Comparison of ENCODE assay signal across 8 mouse cellular contexts in genomic region chr2:119595308-119595707, GRCm38 (mm10). TPM values are rescaled to one million over a fixed set of nuclear protein-coding genes. Genes with fewer than 3 reads are reported as not detected.
DNase-seq lines count a peak whose midpoint lies in the region; ATAC-seq and TF ChIP-seq lines count a peak whose summit lies in the region.

No protein-coding gene starts in this region.

- peaks cover 49% of the 10 kb centered on the region for H3K36me3 ChIP-seq in heart, embryonic 13.5 days
- peaks cover 32% of the 10 kb centered on the region for H3K36me3 ChIP-seq in ES-Bruce4 (ENCODE audit: control insufficient read depth, insufficient read depth, low read length, poor library complexity, severe bottlenecking)
- H3K36me3 ChIP-seq in forebrain, postnatal 0 days (ENCODE audit: insufficient read depth) = peaks cover 23% of the 10 kb centered on the region
- H3K36me3 ChIP-seq in liver, postnatal 0 days (replicated peaks; ENCODE audit: insufficient read depth, low read length) = peaks cover 35% of the 10 kb centered on the region

- peaks cover 43% of the 10 kb centered on the region for H3K4me1 ChIP-seq in heart, embryonic 13.5 days
- H3K4me1 ChIP-seq in ES-Bruce4 (ENCODE audit: control insufficient read depth, insufficient read depth, low read length) = no peaks in the 10 kb centered on the region
- H3K4me1 ChIP-seq in forebrain, postnatal 0 days (ENCODE audit: insufficient read depth) = peaks cover 11% of the 10 kb centered on the region
- peaks cover 10% of the 10 kb centered on the region for H3K4me1 ChIP-seq in liver, postnatal 0 days (ENCODE audit: insufficient read depth)

- H3K4me3 ChIP-seq in heart, embryonic 13.5 days = peak overlapping the region; percentile 81
- no peak overlapping the region for H3K4me3 ChIP-seq in ES-Bruce4 (ENCODE audit: low read depth, low read length)
- H3K4me3 ChIP-seq in forebrain, postnatal 0 days (ENCODE audit: low read depth, low read length) = peak overlapping the region; percentile 79
- peak overlapping the region; percentile 90 for H3K4me3 ChIP-seq in liver, postnatal 0 days (ENCODE audit: low read depth, low read length)

- no peak for TF ChIP-seq POLR2A in ES-Bruce4 (IDR thresholded peaks at IDR 0.05; ENCODE audit: insufficient read depth, low read length)

- H3K27me3 ChIP-seq in heart, embryonic 13.5 days (replicated peaks) = no peaks in the 10 kb centered on the region
- no peaks in the 10 kb centered on the region for H3K27me3 ChIP-seq in ES-Bruce4 (ENCODE audit: control insufficient read depth, insufficient read depth, low read length, poor library complexity, severe bottlenecking)
- no peaks in the 10 kb centered on the region for H3K27me3 ChIP-seq in forebrain, postnatal 0 days (ENCODE audit: insufficient read depth, low read length)
- H3K27me3 ChIP-seq in liver, postnatal 0 days (ENCODE audit: insufficient read depth, low read length) = no peaks in the 10 kb centered on the region

- no peak for DNase-seq in heart, adult 11 months
- no peak for DNase-seq in forebrain, postnatal 0 days
- no peak for DNase-seq in liver, postnatal 0 days
- no peak for DNase-seq in cerebellum, adult 11 months
- no peak for DNase-seq in thymus, postnatal 25 days
- no peak for DNase-seq in gastrocnemius, postnatal 4 days (ENCODE audit: low spot score in 2 of 2)

- no peaks in the 10 kb centered on the region for H3K9me3 ChIP-seq in heart, embryonic 13.5 days
- H3K9me3 ChIP-seq in ES-Bruce4 (replicated peaks; ENCODE audit: control insufficient read depth, insufficient read depth, low read length, poor library complexity, severe bottlenecking) = no peaks in the 10 kb centered on the region
- H3K9me3 ChIP-seq in forebrain, postnatal 0 days (ENCODE audit: low read length) = no peaks in the 10 kb centered on the region
- H3K9me3 ChIP-seq in liver, postnatal 0 days (ENCODE audit: low read length) = no peaks in the 10 kb centered on the region

- WGBS in heart, embryonic 13.5 days = 20% methylated on average over 4 of the region's 4 CpGs
- WGBS in forebrain, postnatal 0 days = 31% methylated on average over 4 of the region's 4 CpGs
- 32% methylated on average over 4 of the region's 4 CpGs for WGBS in liver, postnatal 0 days (ENCODE audit: insufficient replicate concordance)

- peak overlapping the region; percentile 97 for H3K9ac ChIP-seq in heart, embryonic 13.5 days
- H3K9ac ChIP-seq in ES-Bruce4 (ENCODE audit: low read depth, poor library complexity, severe bottlenecking) = peak overlapping the region; percentile 93
- peak overlapping the region; percentile 94 for H3K9ac ChIP-seq in forebrain, postnatal 0 days
- H3K9ac ChIP-seq in liver, postnatal 0 days (replicated peaks) = peak overlapping the region; percentile 98

- H3K4me2 ChIP-seq in heart, embryonic 13.5 days = peak overlapping the region; percentile 80
- peak overlapping the region; percentile 63 for H3K4me2 ChIP-seq in forebrain, postnatal 0 days (ENCODE audit: low read depth)
- peak overlapping the region; percentile 70 for H3K4me2 ChIP-seq in liver, postnatal 0 days (ENCODE audit: low read depth, low read length)

- no peak for TF ChIP-seq CTCF in ES-Bruce4 (IDR thresholded peaks at IDR 0.05; ENCODE audit: low read depth, low read length)
- no peak for TF ChIP-seq CTCF in forebrain, postnatal 0 days (IDR thresholded peaks at IDR 0.05; ENCODE audit: low read depth)
- TF ChIP-seq CTCF in liver, postnatal 0 days (IDR thresholded peaks at IDR 0.05; ENCODE audit: low read depth) = no peak

- TF ChIP-seq EP300 in ES-Bruce4 (IDR thresholded peaks at IDR 0.05; ENCODE audit: insufficient read depth, low read depth, low read length) = no peak
- no peak for TF ChIP-seq EP300 in liver, postnatal 0 days (IDR thresholded peaks at IDR 0.05; ENCODE audit: low read depth)

- peak overlapping the region; percentile 98 for H3K27ac ChIP-seq in heart, embryonic 13.5 days (replicated peaks)
- H3K27ac ChIP-seq in ES-Bruce4 (ENCODE audit: insufficient read depth, low read length) = no peak overlapping the region
- H3K27ac ChIP-seq in forebrain, postnatal 0 days (ENCODE audit: low read depth, low read length) = no peak overlapping the region
- peak overlapping the region; percentile 97 for H3K27ac ChIP-seq in liver, postnatal 0 days (ENCODE audit: low read depth)

- ATAC-seq in heart, embryonic 13.5 days (ENCODE audit: extremely low read depth, insufficient number of reproducible peaks, low FRiP score, low TSS enrichment) = no peak
- ATAC-seq in forebrain, postnatal 0 days = no peak
- no peak for ATAC-seq in liver, postnatal 0 days

RNA-seq across cellular contexts. Expression of gene Nusap1, which starts 22.8 kb away (rescaled TPM):
- 43.6 and 46.0 TPM in 2 replicates for polyA plus RNA-seq in heart, embryonic 13.5 days (2015; fragmentation: Nextera tagmentation; extraction: Ambion mirVana)
- polyA plus RNA-seq in ES-Bruce4 (2011; ENCODE audit: insufficient read depth, insufficient read length, low read depth, missing spikeins) = 185 and 189 TPM in 2 replicates
- total RNA-seq in forebrain, postnatal 0 days (2014; rRNA removed) = 6.1 and 7.6 TPM in 2 replicates
- polyA plus RNA-seq in forebrain, postnatal 0 days (2015; fragmentation: Nextera tagmentation; extraction: Ambion mirVana) = 8.1 and 8.6 TPM in 2 replicates
- 45.8 and 48.5 TPM in 2 replicates for polyA plus RNA-seq in liver, postnatal 0 days (2015; fragmentation: Nextera tagmentation; extraction: Ambion mirVana)
- 10 to 100 TPM; 14.8 to 17.1 TPM for total RNA-seq in gastrocnemius, postnatal 4 days (2021)

RNA-seq across cellular contexts. Expression of gene Oip5, which starts 23.0 kb away (rescaled TPM):
- 20.4 and 22.8 TPM in 2 replicates for polyA plus RNA-seq in heart, embryonic 13.5 days (2015; fragmentation: Nextera tagmentation; extraction: Ambion mirVana)
- 45.3 and 53.0 TPM in 2 replicates for polyA plus RNA-seq in ES-Bruce4 (2011; ENCODE audit: insufficient read depth, insufficient read length, low read depth, missing spikeins)
- total RNA-seq in forebrain, postnatal 0 days (2014; rRNA removed) = 2.8 and 5.4 TPM in 2 replicates
- 3.1 and 4.5 TPM in 2 replicates for polyA plus RNA-seq in forebrain, postnatal 0 days (2015; fragmentation: Nextera tagmentation; extraction: Ambion mirVana)
- polyA plus RNA-seq in liver, postnatal 0 days (2015; fragmentation: Nextera tagmentation; extraction: Ambion mirVana) = 14.3 and 16.5 TPM in 2 replicates
- 1 to 10 TPM; 5.0 to 5.7 TPM for total RNA-seq in gastrocnemius, postnatal 4 days (2021)

RNA-seq across cellular contexts. Expression of gene Chp1, which starts 47.8 kb away (rescaled TPM):
- 40.6 and 46.4 TPM in 2 replicates for polyA plus RNA-seq in heart, embryonic 13.5 days (2015; fragmentation: Nextera tagmentation; extraction: Ambion mirVana)
- polyA plus RNA-seq in ES-Bruce4 (2011; ENCODE audit: insufficient read depth, insufficient read length, low read depth, missing spikeins) = 50.6 and 52.6 TPM in 2 replicates
- total RNA-seq in forebrain, postnatal 0 days (2014; rRNA removed) = 53.9 and 69.8 TPM in 2 replicates
- polyA plus RNA-seq in forebrain, postnatal 0 days (2015; fragmentation: Nextera tagmentation; extraction: Ambion mirVana) = 52.3 and 58.9 TPM in 2 replicates
- polyA plus RNA-seq in liver, postnatal 0 days (2015; fragmentation: Nextera tagmentation; extraction: Ambion mirVana) = 146 and 149 TPM in 2 replicates
- total RNA-seq in gastrocnemius, postnatal 4 days (2021) = 10 to 100 TPM; 58.5 to 64.0 TPM

RNA-seq across cellular contexts. Expression of gene Exd1, which starts 47.9 kb away (rescaled TPM):
- polyA plus RNA-seq in heart, embryonic 13.5 days (2015; fragmentation: Nextera tagmentation; extraction: Ambion mirVana) = 0.13 and 0.20 TPM in 2 replicates
- polyA plus RNA-seq in ES-Bruce4 (2011; ENCODE audit: insufficient read depth, insufficient read length, low read depth, missing spikeins) = 1.8 and 2.4 TPM in 2 replicates
- 0.77 and 0.81 TPM in 2 replicates for total RNA-seq in forebrain, postnatal 0 days (2014; rRNA removed)
- polyA plus RNA-seq in forebrain, postnatal 0 days (2015; fragmentation: Nextera tagmentation; extraction: Ambion mirVana) = 0.42 and 0.73 TPM in 2 replicates
- 0.18 and 0.29 TPM in 2 replicates for polyA plus RNA-seq in liver, postnatal 0 days (2015; fragmentation: Nextera tagmentation; extraction: Ambion mirVana)
- total RNA-seq in gastrocnemius, postnatal 4 days (2021) = under 1 TPM; 0.05 to 0.15 TPM

Comparison
In these comparisons a context has a peak if more than half of its experiments do, and no peak if none do; other contexts are left out.
1. H3K27ac ChIP-seq: peak in heart, embryonic 13.5 days (single experiment) and liver, postnatal 0 days (single experiment); none in ES-Bruce4 (single experiment) and forebrain, postnatal 0 days (single experiment).
2. Peak in every context shown above with its lines, with median percentiles within 50 percentile points of each other: H3K4me2 ChIP-seq and H3K9ac ChIP-seq.